Mouse (Mus musculus) urinary bladder, adult 18-20 months (tissue): ENCODE measurements around the gene Bpi.

Experiments
- DNase-seq, 2 experiments: peaks; one replicate each; pipeline ENCODE4 v3.0.0; 2022; ENCODE audit warnings: low spot score in 2 of 2, mixed read lengths in 2 of 2

Bpi gene

DNA sequence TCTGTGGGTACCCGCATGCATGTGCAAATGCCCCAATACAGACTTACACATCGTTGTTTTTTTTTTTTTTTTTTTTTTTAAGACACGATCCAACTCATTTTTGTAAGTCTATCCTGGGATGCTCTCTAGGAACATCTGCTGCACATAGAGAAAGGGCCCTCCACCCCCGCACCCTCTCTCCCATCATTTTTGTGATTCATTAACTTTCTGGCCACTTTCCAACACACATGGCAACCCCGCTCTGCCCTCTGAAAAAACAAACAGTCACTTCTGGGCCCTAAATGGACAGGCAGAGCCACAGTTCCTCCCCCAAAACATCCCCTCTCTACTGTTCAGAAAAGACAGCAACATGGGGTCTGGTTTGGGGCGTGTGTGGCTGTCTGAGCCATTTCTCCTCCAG lies 27.8 kb downstream of the Bpi start:
- no peak for DNase-seq

DNA sequence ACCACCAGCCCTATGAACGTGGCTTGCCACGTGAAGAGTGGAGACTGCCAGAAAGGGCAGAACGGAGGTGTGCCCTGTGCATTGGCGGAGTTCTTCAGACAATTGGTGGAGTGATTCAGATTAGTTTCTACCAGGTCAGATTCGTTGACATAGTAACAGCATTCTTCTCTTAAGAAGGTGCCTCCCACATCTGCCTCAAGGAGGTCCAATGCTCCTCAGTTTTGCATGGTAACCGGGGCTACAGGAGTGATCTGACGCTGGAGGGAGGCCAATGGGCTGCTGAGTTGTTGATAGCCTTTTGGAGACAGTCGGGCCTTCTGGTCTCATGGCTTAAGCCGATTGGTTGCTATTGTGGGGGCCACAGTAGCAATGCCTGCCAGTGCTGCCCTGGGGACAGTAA lies 37.8 kb downstream of the Bpi start:
- DNase-seq: no peak

DNA sequence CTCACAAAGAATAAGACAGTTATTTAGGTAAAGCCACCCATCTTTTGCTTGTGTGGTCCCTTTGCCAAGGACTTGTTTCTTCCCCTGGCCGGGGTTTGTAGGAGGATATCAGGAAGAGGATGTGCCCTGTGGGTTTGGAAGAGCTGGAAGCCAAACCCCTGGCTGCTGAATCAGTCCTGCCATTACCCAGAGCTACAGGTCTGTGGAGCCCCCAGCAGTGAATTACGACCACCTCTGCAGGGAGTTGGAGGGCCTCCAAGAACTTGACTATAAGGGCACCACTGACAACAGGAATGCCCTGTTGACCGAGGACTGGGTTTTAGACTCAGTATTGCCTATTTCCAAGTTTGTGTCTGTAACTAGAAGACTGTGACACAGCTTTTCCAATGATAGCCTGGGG lies 41.3 kb downstream of the Bpi start:
- DNase-seq: no peak

DNA sequence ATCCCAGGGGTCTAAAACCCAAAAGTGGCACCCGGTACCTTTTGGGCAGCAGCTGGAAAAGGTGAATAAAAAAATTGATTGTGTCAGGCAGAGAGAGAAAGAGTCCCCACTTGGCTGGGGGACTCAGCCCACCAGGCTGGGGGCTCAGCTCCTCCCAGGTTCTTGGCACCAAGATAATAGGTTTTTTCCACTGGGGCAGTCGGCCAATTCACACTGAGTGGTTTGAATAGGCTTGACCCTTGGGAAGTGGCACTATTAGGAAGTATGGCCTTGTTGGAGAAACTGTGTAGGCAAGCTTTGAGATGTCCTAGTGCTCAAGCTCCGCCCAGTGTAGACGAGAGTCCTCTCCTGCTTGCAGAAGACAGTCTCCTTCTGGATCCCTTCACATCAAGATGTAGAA lies 41.8 kb downstream of the Bpi start:
- DNase-seq: no peak

DNA sequence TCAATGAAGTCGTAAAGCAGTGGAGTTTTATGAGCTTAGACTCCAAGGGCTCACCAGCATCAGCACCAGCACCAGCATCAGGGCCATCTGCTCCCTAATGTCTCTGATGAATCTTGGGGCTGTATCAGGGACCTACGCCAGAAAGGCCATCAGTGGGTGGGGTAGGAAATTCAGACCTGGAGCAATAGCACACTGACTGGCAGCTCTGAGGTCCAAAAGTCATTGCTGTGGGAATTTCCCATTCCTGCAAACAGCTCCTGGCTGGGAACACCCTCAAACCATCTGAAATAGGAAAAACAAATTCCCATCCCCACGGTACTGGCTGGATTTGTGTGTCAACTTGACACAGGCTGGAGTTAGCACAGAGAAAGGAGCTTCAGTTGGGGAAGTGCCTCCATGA lies 44.9 kb downstream of the Bpi start:
- no peak for DNase-seq

DNA sequence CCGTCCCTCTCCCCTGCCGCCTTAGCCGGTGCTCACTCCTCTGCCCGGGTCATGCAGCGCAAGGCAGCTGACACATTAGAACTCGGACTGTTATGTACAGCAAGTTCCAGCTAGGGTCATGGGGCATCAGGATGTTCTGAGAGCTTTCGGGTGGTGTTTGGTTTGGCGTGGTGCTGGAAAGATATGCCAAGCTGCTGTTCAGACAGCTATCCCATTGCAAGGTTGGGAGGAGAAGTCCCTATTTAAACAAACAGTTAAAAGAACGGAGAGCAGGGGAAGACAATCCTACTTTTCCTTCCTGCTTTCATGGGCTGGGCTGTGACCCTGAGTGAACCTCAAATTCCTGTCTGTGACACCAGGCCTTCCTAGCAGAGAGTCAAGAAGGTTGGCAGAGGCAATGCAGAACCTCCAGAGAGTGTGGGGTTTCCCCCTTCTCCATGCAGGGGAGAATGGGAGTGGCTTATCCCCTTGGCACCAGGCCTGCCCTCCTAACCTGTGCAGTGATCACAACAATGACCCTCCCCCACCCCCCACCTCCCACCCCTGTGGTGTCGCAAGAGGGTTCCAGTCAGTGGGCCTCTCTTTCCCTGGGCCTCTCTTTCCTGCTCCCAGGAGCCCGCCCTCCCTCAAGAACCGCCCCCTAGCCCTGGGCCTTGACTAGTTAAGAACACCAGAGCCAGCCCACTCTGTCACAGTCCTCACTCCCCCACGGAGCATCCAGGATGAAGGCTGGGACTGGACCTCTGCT lies 48.2 kb downstream of the Bpi start, which contains the start of gene Lbp:
Gene Lbp (plus strand): TSS at position 546 of the 748 bp plus-strand sequence.
- peak; percentile 16 to 56 for DNase-seq

DNA sequence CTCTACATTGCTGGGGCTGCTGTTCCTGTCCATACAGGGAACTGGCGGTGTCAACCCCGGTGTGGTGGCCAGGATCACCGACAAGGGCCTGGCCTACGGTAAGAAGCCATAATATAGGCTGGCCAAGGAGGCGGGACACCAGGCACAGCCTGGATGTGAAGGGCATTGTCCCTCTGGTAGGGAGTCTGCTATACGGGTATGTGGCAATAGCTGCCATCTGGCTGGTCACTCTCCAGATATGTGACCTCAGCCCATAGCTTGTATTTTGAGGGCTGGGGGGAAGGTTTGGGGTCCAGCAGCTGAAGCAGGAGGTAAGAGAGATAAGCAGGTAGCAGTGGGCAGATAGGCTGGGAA lies 48.8 kb downstream of the Bpi start:
- DNase-seq: no peak

DNA sequence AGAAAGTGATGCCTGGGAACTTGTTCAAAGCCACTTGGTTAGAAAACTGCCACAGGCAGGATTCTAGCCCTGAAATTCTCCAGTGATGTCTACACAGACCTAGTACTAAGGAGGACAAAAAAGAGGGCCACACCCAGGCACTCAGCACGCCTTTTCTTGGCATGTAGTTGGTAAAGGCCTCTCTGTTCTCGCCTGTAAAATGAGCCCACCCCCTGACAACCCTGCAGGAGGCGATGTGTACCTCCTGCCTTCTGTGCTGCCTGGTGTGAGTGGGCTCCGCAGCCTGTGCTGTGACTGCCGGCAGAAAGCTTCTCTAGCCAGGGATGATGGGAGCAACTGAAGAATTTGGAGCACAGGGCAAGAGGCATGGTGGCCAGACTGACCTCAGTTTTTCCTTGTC lies 50.4 kb downstream of the Bpi start:
- no peak for DNase-seq

DNA sequence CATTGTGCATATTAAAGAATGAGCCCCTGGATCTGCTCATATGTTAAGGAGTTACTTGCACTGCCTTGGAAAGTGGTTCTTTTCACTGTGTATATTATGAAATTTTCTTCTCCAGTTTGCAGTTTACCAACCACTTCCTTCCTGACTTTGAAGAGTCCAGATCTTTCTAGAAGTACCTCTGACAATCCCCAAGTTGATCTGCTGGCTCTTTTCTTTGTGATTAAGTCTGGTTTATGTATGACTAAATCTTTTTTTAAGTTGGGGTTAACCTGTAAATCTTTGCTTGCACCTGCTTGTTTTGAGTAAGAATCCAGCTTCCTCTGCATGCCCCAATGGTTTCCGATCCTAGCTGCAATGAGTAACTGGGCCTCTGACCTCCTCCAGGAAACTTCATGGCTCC lies 55.2 kb downstream of the Bpi start:
- no peak for DNase-seq

DNA sequence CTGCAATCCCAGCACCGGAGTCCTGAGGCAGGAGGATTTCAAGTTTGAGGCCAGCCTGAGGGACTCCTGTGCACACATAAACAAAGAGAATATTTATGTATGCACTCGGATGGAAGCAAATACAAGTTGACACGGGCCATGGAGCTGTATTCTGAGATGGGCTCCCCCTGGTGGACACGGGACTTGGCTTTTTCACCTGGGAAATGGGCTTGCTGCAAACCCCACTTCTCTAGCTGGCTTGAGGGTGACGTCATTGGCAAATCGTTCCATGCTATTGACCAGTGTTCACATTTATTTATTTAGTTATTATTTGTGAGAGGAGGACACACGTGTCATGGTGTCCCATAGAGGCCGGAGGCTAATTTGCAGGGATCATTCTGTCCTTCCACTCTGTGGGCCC lies 58.5 kb downstream of the Bpi start:
- no peak for DNase-seq

DNA sequence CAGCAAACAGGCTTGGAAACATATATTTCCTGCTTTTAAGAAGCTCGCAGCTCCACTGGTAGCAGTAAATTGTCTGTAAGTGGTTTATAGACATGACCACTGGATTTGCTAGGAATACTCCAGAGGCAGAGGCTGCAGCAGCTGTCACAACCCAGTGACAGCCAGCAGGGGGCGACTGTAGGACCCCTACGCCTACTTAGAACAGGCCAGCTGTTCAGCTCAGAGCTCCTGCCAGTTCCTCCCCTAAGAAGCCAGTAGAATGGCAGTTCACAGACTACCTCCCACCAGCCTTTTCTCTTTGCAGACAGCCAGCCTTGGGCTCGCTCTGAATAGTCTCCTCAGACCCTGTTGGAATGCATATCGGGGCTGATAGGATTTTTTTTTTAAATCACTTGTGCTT lies 59.1 kb downstream of the Bpi start:
- no peak for DNase-seq

DNA sequence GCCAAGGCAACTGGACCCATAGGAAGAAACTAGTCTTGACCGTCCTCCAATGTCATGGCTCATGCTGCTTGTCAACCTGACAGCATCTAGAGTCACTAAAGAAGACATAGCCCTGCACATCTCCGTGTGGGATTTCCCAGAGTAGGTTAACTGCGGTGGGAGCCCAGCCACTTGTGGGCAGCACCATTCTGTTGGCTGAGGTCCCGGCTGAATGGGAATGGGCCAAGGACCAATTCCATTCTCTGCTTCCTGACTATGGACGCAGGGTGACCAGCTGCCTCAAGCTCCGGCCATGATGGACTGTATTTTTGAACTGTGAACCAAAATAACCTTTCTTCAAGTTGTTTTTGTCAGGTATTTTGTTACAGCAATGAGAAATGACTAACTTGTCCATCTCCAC lies 63.7 kb downstream of the Bpi start:
- DNase-seq: no peak

DNA sequence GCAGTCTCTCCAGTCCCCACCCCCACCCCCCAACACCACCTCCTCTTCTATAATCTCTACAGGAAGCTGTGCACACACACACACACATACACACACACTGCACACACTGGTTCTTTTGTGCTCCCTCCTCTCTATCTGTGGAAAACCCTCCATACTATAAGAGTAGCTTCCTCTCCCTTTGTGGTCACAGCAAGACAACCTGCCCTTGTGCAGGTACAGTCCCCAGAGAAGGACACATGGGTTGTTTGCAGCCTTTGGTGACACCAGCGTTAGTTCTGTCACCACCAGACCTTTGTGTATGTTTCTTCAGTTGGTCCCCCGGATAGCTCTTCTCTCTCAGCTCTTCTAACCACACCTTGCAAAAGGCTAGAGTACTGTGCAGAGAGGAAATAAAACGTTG lies 65.0 kb downstream of the Bpi start:
- no peak for DNase-seq

DNA sequence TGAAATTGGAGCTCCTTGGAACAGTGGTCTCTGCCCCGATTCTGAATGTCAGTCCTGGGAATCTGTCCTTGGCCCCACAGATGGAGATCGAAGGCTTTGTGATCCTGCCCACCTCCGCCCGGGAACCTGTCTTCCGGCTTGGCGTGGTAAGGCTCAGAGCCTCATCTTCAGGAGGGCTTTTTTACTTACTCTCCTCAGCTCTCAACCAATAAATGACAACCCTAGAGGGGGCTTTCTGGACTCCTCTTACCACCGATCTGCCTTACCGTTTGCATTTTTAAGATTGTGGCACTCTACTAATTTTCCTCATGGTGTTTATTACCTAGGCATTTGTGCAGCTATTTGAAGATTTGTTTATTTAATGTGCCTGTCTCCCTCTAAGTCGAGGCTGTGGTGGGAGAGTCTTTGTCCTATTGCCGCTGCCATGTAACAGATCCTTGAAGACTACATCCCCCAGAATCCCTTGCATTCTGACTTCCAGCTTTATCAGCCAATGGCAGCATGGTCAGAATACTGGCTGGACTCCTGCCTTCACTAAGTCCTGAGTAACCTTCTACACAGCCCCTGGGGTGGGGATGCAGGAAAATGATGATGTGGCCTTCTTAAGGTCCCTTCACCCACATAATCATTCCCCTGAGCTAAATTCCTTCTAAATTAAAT lies 66.8 kb downstream of the Bpi start:
- no peak for DNase-seq

DNA sequence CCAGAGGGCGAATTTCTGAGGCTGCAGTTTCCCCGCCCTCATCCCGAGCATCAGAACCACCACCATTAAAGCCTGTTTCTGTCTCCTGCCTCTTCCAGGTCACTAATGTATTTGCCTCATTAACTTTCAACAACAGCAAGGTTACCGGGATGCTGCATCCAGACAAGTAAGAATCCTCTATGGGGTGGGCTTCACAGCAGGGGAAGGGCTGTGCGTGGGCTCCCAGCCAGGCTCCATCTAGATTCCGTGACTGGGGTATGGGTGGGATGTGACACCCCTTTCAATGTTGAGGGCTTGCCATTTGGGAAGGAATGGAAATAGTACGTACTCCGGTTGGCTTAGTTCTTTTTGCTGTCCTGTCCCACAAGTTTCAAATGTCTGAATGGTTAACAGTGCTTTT lies 67.7 kb downstream of the Bpi start:
- no peak for DNase-seq
